Mouse (Mus musculus): ENCODE measurements around the gene Krt20.

DNA sequence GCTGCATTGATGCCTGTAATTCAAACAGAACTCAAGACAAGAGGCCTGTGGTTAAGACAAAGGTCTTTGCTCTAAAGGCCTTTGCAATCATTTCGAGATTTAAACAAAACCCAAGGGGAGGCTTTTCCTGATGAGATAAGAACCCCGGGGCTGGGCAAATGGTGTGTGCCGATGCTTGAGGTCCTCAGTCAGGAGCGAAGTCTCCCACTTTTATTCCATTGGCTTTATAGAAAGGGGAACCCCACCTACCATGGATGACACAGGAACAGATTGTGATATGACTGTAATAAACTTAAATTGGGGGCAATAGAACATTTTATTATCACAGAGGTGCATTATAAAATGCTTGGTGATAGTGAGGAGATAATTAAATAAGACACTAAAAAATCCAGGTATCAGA is 1.3 kb downstream of the Krt20 start:
- TF ChIP-seq USF1 (IDR thresholded peaks at IDR 0.05; ENCODE audit: low read depth) (no peak), CTCF (IDR thresholded peaks at IDR 0.05; ENCODE audit: control insufficient read depth, insufficient read depth, insufficient read length) (no peak)
